Mouse (Mus musculus) thymus, postnatal 25 days (tissue): ENCODE measurements around the gene Polh.

Experiments
- DNase-seq: peaks from one replicate; pipeline ENCODE4 v3.0.0; 2022

Gene Polh

DNA sequence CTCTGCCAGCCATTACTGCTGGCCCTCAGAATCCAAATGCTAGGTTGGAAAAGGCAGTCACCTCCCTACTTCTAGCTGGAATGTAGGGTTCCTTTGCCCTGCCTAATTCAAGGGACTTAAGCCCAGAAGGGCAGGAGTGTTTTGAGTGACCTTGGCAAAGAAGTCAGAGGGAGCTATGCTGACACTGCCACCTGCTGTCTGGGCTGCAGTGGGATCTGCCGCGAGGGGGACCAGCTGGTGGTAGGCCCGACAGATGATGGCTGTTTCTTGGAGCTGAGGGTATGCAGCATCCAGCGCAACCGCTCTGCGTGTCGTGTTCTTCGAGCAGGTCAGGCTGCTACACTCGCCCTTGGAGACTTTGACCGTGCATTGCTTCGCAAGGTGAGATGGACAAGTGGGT, 35.4 kb downstream of the Polh start:
- no peak for DNase-seq

DNA sequence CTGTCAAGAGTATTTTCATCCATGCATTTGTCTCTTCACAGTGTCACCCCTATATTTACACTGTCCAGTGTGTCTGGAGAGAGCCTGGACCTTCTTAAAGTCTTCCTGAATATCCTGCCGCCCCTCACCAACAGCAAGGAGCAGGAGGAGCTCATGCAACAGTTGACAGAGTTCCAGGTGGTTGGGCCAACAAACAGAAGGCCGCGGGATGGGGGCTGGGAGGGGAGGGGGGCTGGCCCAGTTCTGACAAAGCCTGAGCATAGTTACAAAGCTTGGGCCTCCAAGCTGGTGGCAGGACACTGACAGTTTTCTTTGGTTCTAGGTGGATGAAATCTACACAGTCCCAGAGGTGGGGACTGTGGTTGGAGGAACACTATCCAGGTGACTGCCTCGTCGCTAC, 36.2 kb downstream of the Polh start:
- DNase-seq = no peak

DNA sequence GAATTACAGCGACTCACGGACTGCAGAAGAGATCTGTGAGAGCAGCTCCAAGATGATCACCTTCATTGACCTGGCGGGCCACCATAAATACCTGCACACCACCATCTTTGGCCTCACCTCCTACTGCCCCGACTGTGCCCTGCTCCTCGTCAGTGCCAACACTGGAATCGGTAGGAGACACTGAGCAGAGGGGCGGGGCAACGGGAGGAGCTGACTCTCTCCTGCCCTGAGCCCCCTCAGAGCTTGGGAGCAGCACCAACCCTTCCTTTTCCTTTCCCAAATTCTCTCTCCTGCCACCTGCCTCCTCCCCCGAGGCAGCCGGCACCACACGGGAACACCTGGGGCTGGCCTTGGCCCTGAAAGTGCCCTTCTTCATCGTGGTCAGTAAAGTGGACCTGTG, 37.0 kb downstream of the Polh start:
- DNase-seq = no peak

DNA sequence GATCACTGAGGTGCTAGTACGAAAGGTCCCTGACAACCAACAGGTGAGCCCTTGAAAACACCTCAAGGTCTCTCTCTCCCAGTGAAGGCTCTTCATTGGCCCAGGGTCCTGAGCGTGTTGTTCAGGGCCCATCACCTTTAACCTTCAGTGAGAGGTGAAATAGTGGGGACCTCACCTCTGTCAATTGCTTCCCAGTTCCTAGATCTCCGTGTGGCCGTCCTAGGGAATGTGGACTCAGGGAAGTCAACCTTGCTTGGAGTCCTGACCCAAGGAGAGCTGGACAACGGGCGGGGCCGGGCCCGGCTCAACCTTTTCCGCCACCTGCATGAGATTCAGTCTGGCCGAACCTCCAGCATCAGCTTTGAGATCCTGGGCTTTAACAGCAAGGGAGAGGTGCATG, 37.7 kb downstream of the Polh start:
- no peak for DNase-seq

DNA sequence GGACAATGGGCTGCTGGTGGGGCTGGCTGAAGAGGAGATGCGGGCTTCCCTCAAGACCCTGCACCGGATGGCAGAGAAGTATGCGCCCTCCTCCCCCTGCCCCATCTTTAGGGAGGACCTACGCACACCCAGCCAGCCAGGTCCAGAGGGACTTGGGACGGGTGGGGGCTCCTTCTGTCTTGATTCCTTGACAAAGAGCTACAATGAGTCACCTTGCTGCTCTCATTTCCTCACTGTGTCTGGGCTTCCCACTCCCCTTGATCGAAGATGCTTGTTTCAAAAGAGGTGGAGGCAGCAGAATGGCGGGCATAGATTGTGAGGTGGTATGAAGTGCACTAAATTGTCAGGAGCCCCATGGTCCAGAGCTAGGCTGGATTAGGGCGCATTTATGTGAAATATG, 38.1 kb downstream of the Polh start:
- DNase-seq = no peak

DNA sequence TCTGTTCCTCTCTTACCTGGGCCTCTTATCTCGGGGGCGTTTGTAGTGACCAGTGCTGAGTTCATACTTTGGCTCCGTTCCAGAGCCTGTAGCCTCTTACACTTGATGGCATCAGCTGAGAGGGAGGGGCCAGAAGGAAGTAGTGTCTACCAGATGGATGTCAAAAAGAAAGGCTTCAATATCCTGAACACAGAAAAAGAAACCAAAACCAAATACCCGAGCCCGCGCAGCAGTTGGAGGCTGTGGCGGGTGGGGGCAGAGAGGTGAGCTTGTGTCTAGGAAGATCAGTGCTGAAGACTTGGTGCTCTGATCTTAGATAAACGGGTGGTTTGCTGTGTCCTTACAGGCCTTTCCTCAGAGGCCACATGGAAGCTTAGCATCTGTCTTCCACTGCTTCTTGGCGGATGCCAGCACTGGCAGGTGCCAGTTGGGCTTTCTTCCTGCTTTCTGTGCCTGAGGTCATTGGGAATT, 39.5 kb downstream of the Polh start:
- DNase-seq = peak; percentile 79

DNA sequence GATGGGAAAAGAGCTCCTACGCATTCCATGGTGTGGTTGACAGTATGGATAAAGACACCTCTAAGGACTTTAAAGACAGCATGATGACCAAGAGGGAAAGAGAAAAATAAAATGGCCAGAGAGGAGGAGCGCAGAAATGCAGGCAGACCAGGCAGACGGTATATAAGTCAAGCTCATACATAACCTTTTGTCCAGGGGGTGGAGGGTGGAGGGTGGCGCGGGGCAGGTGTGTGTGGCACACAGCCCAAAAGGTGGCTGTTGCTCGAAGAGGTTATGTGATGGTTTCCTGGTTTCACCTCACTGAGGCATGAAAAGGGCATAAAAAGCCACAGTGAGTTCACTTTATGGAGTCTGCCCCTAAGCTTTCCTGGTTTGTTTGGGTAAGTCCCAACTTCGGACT, 39.9 kb downstream of the Polh start:
- no peak for DNase-seq

DNA sequence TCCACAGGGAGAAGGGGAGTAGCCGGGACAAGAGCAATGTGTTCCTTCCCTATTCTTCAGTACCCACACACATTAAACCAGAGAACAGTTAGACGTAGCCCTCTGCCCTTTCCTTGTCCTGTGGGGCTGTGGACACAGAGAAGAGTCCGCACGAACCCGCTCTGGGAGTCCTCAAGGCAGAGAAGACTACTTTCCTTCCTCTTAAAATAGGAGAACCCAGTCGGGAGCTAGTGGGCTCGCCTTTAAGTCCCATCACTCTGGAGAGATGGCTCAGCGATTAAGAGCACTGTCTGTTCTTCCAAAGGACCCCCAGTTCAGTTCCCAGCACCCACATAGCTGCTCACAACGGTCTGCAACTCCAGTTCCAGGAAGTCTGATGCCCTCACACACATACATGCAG, 40.7 kb downstream of the Polh start:
- no peak for DNase-seq

DNA sequence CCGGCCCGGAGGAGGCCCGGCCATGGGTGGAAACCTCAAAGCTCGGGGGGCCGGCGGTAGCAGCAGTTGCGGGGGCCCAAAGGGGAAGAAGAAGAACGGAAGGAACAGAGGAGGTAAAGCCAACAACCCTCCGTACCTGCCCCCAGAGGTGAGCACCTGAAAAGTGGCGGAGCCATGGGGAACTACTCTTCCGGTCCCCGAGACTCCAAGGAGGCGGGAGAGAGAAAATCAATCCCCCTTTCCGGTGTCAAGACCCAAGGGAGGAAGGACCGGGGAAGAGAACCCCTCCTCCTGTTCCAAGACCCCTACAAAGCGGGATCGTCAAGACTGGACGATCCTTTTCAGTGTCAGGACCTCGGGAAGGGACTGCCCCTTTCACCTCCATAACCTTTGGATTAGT, 41.3 kb downstream of the Polh start:
- DNase-seq = no peak

DNA sequence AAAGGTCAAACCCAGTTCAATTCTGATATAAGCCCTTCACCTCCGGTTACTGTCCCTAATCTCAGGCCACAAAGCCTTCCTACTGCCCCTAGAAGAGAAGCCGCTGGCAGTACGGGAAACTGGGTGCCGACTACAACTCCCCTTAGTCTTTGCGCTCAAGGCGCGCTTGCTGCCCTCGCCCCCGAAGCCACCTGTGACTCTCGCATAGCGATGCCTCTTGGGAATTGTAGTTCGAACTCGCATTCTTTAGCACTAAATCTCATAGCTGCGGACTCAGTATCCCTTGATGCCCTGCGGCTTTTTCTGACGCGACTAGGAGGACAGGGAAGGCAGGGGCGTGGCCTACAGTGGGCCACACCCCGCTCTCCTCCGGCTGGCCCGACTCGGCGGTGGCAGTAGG, 41.8 kb downstream of the Polh start, which contains the start of gene Gtpbp2:
Gene Gtpbp2 (plus strand): TSS at position 347 of the 400 bp plus-strand sequence.
- DNase-seq = peak; percentile 95

DNA sequence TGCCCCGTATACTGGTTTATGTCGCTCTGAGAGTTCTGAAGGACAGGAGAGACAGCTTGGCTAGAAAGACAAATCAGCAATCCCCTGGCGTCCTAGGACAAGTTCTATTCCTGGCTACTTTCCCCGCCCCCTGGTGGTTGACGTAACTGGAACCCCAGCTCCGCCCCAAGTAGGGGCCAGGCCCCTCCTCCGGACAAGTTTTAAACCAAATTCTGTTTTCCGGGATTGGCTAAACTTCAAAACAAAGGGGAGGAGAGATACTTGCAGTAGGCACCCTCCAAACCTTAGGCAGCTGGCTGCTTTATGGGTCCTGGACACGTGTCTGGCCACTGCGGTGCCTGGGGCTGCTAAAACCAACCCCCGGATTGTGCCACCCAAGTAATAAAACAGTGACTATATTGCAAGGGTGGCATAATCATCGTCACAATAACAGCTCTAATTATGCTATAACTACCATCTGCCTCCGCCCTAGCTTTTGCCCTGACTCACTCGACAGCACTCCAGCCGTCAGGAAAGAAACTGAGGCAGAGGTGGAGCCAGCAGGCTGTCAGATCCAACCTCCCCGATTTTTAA, 42.3 kb downstream of the Polh start:
- peak; percentile 94 for DNase-seq

DNA sequence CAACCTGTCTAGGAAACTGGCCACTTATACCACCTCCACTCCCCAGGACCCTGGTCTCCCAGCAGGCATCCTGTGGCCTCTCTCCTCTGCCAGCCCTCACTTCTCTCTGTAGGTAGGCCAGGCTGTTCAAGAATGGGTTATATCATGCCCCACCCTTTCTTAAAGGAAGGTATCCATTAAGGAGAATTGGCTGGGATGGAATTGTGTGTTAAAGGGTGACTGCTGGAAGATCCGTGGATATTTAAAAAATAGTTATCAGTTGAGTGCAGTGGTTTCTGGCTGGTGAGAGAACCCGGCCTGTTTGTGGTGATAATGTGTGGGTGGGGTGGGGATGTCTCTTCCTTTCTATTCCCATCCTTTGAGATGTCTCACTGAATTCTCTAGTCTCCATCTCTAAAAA, 43.2 kb downstream of the Polh start:
- no peak for DNase-seq

DNA sequence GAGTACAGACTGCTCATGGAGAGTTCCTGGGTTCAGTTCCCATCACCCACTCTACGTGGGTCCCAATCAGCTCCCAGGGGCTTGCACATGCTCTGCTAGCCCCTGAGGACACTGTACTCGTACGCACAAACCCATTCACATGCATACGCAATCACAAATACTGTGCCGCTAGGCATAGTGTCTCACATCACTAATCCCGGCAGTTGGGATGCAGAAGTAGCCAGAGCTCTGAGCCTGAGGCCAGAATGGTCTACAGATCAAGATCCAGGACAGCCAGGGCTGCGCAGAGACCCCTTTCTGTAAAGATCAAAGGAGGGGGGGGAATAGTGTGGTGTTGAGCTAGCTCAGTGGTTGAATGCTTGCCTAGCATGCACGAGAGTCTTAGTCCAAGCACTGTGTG, 45.3 kb downstream of the Polh start:
- no peak for DNase-seq

DNA sequence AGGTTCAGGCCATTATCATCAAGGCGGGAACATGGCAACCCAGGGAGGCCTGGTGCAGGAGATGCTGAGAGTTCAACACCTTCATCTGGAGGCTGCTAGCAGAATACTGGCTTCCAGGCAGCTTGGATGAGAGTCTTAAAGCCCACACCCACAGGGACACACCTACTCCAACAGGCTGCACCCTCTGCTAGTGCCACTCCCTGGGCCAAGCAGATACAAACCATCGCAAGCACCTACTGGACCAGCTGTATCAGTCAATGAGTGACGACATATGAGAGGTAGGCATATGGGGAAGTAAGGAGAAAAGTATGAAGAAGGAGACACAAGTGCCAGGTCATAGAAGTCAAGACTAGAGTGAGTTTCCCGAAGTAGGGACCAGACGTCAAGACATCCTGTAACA, 45.8 kb downstream of the Polh start:
- DNase-seq = no peak

DNA sequence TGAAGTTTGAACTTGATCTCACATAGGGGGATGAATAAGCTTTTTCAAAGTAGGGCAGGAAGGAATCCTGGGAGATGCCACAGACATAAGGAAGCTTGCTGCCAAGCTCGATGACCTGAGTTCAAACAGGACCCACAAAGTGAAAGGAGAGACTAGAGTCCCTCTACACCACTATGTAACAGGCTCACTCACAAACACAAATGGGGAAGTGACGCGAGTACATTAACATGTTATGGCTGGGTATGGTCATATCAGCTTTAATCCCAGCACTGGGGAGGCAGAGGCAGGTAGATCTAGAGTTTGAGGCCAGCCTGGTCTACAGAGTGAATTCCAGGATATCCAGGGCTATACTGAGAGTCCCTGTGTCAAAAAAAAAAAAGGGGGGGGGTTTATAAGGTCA, 48.1 kb downstream of the Polh start:
- DNase-seq = no peak

DNA sequence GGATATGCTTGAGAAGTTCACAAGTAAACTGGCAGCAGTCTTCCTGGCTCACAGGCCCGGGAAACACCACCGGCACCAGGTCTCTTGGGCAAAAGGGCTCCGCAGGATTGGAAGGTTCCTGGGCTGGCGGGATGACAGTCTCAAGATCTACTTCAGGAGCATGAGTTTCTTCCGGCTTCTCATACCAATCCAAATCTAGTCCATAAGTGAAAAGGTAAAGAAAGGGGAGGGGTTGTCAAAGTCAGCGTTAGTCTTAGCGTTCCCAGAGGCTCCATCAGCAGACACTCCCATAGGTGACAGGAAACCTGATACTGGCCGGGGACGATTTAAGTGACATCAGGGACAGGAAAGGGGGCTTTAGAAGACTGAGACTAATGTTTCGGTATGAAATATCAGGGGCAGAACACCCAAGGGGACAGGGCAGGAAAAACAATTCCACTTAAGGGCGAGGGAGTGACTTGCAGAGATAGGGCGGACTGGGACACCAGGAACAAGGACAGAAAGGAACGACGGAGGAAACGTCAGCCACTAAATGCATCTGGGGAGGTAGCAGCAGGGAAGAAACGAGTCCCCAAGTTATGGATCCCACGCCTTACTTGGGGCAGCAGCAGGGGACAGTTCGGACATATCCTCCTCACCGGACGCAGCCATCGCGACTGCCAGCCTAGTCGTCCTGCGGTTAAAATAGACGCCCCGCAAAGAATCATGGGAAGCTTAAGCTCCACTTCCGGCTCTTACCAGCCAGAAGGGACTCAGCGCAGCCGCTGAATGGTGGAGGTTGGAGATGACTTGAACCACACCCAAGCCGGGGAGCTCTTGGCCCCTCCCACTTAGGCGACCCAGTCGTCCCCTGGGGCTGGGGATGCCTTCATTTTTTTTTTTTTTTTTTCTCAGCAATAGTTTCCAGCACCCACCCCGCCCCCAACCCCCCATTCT, 49.3 kb downstream of the Polh start, which contains the start of gene Mad2l1bp:
Gene Mad2l1bp (minus strand): TSS at position 707 of the 936 bp plus-strand sequence.
- peak; percentile 89 for DNase-seq

DNA sequence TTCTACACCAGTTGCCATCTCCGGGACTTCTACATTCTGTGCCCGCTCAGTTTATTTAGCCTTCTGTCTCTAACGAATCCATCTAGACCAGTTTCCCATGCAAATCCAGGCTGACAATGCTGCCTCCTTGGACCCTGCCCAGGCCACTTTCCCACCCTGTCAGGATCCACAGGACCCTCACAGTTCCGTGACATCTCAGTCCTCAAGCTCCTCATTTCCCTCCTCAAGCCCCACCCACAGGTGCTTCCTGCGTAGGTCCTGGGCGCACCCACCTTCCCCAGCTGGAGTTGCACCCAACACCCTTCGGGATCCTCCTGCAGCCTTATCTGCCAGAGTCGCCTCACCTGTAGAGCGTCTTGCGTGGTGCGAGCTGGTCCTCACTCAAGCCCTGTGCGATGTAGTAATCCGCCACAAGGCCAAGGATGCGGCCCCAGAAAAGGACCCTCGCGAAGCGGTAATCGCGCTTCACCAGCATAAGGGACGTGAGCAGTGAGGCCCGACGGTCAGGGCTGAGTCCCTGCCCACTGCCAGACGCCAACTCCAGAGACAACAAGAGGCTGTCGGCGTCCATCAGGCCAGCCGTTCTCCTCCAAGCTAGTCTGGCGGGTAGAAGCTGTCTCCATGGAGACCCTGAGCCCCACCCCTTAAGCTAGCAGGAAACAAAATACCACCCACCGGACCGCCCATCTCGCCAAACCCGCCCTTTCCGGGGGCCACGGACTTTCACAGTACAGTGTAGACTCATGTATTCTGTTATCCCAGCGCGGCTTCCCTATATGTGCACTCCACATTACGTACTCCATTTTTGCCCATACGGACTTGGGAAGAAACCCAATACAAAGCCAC, 58.6 kb downstream of the Polh start, which contains the start of gene Rsph9:
Gene Rsph9 (minus strand): TSS at position 639 of the 846 bp plus-strand sequence.
- peak; percentile 72 for DNase-seq

DNA sequence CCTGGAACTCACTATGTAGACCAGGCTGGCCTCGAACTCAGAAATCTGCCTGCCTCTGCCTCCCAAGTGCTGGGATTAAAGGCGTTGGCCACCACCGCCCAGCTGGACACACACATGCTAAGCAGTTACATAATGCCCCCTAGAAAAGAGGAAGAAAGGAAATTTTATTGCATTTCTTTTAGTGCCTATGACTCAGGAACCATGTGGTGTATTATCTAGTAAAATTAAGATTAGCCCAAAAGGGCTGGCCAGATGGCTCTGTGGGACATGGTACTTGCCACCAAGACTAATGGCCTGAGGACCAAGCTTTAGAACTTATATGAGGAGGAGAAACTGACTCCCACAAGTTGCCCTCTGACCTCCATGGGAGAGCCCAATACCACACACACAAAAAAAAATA, 62.6 kb downstream of the Polh start:
- no peak for DNase-seq

DNA sequence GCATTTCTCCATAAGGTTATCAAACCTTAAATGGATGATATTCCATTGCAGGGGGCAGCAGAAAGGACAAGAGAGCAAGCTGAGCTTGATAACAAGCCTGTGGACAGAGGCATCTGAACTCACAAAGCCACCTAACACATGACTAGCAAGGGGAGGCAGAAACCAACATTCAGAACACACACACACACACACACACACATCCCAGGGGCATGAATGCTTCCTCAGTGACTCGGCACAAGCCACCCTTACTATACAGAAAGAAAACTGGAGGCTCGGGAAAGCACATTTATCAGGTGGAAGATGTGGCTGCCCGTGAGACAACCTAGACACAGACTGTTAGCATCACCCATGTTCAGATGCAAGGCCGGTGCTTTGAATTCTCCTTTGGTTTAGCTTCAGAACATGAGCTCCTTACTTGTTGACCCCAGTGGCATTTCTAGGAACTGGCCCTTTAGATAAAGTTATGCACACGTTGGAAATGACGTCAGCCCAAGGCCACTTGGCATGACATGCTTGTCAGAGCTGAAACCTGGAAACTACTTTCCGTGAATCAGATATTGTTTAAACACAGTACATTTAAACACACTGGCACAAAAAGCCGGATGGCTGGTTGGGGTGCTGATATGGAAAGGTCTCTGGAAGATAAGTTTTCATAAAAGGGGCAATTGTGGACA, 63.7 kb downstream of the Polh start:
- DNase-seq = no peak

DNA sequence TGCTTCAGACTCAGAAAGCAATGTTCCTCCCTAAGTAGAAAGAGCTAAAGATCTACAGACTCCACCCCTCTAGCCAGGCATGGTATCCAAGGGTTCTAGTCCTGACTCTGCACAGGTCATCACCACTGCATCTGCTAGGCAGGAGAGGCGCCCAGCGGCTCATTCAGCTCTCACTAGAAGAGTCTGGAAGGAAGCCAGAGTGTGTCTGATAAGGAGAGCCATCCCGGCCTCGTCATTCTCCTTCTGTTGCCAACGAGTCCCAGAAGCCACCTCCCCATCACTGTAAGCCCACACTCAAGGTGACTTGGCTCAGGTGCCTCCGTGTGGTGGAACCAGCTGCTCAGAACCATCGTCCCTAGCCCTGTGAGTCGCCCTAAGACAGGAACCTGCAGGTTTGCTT, 69.6 kb downstream of the Polh start:
- DNase-seq = no peak

DNA sequence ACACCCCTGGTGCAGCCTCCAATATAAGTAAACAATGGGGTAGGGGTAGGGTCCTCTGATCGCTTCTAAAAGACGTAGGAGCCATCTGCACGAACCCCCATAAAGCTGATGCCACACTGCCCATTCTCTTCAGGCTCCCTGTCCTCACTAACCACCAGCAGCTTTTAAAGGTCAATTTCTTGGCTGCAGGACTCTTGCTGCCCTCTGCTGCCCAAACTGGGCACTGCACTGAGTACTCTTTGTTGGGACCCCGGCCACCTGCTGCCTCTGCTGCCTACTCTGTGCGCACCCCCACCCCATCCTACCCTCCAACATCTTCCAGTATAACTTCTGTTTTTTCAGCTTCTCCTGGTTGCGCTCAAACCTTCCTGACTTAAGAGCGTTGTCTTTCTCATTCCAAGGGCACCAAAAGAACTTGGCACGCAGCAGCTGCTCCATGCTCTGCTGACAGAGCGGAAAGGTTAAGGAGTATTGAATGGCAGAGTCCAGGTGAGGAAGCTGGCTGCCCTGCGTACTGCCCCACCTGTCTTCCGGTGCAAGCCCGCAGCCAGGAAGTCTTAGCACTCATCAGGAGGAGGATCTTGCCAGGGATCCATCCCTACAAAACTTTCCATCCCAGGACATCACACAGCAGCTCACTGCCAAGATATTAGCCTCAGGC, 70.3 kb downstream of the Polh start:
- DNase-seq = peak; percentile 78
